Mouse (Mus musculus) mature B cell (primary cell): Measurements from ENCODE around the gene Agap2.
"Not testable (repeated sequence)": the region's sequence is repeated elsewhere in the genome, so short reads cannot be mapped to it uniquely, and the experiment has no call there.

ENCODE experiments used
- in situ Hi-C: fragments of 300-500 bp; cut with MboI; formaldehyde crosslinking; loops from 2 replicates; pipeline ENCODE4 v1.14.3; 2019

Gene Agap2

DNA sequence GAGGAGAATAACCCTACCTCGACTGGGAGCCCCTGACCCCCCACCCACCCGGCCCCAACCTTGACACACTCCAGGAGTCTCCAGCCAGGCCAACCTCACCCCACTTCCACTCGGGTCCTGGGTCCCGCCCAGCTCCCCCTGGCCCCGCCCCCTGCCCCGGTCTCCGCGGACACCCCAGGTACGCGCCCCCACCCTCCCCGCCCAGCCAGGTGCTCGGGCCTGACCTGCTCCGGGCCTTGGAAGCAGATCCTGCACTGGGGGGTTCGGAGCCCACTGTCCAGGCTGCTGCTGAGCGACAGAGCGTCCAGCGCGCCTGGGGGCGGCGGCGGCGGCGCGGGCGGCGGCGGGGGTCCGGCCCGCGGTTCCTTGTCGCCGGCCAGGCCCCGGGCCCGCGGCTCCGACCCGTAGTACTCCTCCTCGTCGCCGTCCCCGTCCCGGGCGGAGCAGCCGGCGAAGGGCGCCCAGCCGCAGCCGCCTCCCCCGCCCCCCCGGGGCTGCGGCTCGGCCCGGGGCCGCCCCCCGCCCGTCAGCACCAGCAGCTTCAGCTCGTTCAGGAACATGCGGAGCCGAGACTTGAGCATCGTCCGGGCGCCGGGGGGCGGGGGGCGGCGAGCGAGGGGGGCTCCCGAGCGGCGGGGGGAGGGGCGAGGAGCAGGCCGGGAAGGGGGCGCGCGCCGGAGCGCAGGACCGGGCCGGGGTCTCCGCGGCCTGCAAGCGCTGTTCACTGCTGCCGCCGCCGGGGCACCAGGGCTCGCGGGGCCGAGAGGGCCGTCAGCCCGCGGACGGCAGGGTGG is 15.7 kb upstream of the Agap2 start:
- in situ Hi-C loops: no loop called here

DNA sequence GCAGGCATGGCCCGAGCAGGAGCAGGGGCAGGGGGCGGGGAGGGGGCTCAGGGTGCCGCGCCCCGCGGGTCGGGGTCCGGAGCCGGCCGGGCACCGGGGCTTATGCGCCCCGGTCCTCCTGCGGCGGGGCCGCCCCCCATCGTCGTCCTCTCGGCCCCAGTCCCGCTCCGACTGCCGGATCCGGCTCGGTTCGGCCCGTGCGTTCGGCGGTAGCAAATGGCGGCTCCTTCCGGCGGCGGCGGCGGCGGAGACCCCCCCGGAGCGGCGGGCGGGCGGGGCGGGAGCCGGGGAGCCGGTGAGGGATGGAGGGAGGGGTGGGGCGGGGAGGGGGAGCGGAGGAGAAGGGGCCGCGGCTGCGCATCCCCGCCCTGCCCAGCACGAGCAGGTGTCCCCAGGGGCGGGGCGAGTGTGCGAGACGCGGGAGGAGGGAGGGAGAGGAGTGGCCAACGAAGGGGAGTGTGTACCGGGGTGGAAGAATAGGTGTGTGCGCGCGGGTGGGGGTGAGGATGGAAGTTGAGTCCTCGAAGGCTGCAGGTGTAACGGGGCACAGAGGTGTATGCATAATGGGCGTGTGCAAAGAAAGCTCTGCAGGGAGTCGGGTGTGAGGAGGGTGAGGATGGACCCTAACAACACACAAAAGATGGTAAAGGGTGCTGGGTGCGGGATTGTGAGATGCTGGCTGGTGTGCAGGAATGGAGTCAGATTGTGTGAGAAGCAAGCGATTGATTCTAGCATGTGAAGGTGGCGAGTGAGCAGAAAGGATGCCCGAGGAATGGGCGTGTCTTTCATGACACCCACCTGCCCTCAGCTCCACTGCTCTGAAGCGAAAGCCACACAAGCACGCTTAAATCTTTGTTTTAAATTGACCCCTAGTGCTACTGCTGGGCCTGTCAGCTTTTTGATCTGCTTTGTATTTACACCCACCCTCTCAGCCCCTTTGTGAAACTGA is 14.8 kb upstream of the Agap2 start, which contains the start of gene March9:
TSS of gene March9 (minus strand) at position 217 of the 949 bp plus-strand sequence.
- in situ Hi-C loops: no loop called here

DNA sequence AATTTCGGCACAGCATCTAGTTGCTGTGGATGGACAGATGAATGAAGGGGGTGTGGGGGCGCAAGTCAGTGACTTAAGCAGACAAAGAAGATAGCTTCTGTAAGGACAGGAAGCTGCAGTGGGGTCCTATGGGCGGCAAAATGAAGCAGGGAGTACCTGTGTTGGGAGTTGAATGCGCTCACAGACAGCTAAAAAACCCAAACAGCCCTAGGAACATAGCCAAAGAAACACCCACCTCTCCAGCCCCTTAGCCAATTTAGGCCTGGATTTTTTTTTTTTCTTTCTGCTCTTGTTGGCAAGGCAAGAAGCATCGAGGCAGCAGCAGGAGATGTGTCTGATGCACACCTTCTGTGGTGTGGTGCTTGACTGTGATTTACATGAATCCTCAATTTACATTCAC is 14.0 kb upstream of the Agap2 start:
- in situ Hi-C loops: no loop called here

DNA sequence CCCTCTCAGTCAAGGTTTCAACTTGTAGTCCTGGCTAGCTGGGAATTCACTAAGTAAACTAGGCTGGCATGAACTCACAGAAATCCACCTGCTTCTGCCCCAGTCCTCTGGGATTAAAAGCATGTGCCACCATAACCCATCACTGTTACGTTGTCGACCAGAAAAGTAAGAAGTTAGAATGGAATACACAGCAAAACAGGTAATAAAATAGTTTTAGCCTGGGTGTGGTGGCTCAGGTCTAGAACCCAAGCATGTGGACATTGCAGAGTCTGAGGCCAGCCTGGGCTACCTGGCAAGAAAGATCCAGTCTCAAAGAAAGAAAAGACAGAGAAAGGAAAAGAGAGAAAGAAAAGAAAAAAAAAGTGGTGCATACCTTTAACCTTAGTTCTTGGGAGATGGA is 13.6 kb upstream of the Agap2 start:
- in situ Hi-C loops: no loop called here

DNA sequence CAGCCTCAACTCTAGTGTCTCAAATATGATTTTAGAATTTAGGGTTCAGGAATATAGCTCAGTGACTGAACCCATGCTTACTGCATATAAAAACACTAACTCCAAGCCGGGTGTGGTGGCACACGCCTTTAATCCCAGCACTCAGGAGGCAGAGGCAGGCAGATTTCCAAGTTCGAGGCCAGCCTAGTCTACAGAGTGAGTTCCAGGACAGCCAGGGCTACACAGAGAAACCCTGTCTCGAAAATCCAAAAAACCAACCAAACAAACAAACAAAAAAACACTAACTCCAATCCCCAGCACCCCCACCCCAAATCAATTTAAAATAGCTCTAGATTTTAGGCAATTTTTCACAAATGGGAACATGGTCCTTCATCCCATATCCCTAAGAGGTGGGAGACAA is 13.0 kb upstream of the Agap2 start:
- in situ Hi-C loops: not testable (repeated sequence)

DNA sequence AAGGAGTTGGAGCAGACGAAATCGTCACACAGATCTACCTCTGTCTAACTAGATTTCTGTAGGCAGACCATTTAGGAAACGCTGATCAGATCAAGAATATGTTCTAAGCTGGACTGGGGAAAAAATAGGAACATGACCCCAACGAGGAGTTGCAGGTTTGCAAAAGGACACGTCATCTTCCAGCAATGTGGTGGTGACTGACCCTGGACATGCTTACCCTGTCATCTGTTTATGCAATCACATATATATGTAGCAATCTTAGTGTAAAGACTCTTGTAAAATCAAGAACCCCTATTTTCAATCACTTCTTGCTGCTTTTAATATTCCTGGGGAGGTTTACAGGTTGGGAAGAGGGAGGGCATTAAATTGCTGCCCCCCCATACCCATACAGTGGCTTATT is 12.6 kb upstream of the Agap2 start:
- in situ Hi-C loops: no loop called here

DNA sequence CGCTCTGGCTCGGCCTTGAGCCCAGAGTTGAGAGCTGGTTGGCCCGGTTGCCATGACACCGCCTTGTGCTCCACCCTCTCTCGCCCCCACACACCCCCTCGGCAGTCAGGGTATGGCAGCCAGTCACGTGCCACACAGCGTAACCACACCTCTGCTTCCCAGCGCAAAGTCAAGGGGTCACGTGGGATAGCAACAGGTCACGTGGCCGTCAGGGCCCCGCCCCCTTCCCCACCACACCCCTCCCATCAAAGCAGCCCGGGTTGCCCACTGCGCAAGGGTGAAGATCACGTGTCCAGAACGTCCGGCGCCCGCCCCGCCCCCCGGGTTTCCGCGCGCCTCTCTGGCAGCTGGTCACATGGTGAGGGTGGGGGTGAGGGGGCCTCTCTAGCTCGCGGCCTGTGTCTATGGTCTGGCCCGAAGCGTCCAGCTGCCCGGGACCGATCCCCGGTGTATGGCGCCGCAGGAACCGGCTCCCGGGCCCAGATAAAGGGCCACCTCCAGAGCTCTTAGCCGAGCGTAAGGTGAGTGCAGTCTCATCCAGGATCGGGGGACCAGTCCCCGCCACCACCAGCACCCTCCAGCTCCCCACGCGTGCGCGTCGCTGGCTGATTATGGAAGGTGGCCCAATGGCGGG is 11.7 kb upstream of the Agap2 start, which contains the start of gene Cdk4:
TSS of gene Cdk4 (plus strand) at position 296 of the 634 bp plus-strand sequence.
- in situ Hi-C loops: no loop called here

DNA sequence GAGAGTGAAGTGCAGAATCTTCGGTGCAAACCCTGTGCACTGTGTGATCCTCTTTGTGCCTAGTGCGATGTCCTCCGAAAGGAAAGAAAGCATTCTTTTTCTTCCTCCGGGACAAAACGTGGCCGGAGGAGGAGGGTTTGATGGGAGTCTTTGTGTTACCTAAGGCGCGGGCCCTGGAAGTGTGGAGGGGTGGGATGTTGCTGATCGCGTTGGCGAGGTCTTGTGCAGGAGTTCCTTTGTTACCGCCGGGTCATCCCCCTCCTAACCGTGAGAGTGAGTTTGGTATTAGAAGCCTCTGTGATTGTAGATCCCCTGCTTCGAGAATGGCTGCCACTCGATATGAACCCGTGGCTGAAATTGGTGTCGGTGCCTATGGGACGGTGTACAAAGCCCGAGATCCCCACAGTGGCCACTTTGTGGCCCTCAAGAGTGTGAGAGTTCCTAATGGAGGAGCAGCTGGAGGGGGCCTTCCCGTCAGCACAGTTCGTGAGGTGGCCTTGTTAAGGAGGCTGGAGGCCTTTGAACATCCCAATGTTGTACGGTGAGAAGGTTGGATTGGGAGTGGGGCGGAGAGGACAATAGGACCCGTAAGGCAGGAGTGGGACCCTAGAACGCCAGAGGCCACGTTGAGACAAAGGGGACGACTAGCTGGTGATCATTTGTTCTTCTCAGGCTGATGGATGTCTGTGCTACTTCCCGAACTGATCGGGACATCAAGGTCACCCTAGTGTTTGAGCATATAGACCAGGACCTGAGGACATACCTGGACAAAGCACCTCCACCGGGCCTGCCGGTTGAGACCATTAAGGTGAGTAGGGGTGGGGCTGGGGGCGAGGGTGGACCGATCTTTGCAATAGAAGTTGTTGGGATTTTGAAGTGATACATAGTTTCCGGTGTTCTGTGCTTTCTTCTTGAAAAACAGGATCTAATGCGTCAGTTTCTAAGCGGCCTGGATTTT is 10.9 kb upstream of the Agap2 start:
- in situ Hi-C loops: no loop called here

DNA sequence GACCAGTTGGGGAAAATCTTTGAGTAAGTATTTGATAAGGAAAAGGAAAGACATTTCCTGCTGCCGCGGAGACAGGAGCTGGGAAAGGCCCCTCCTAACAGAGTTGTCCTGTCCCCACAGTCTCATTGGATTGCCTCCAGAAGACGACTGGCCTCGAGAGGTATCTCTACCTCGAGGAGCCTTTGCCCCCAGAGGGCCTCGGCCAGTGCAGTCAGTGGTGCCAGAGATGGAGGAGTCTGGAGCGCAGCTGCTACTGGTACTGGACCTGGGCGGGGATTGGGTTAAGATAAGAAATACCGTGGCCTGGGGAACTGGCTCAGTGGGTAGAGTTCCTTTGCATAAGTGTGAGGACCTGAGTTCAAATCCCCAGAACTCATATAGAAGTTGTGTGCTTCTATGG is 9.1 kb upstream of the Agap2 start:
- in situ Hi-C loops: no loop called here

DNA sequence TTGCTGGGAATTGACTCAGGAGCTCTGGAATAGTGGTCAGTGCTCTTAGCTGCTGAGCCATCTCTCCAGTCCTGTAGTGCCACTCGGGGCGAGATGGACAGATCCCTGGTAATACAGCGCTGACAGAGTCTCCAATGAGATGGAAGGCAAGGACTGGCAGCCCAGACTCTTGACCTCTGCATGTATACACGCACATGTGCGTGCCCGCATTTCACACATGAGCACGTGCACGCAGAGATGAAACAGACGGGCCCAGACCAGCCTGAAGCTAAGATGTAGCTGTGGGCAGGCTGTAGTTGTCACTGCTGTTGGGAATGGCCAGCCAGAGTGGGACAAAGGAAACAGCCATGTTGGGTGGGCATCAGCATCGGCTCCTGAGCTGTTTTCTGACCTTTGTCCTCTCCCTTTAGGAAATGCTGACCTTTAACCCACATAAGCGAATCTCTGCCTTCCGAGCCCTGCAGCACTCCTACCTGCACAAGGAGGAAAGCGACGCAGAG is 8.5 kb upstream of the Agap2 start:
- in situ Hi-C loops: no loop called here

DNA sequence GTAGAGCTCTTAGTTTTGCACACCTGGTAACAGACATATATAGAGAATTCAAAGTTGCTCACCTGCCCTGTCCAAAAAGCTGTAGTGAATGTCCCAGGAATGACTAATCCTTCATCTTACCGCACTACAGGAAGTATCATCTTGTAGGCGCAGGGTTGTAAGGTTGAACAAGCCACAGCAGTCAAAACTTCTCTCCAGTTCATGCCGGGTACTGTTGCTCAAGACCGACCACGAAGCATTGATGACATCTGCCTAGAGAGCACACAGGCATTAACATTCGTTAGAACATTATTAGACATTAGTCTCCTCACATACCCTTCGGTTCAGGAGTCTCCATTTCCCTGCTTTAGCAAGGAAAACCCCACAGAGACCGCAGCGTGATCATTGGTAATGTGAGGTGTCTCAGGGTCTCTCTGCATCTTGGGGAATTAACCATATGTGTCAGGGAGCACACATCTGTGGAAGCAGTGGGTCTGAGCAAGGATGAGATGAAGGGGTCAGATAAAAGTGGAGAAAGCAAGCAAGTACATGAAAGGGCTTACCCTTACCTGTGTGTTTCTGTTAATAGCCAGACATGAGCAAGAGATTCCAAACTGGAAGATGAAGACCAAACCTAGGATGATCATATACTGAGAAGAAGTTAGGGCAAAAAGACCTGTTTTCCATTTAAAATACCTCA is 6.6 kb upstream of the Agap2 start:
- in situ Hi-C loops: no loop called here

DNA sequence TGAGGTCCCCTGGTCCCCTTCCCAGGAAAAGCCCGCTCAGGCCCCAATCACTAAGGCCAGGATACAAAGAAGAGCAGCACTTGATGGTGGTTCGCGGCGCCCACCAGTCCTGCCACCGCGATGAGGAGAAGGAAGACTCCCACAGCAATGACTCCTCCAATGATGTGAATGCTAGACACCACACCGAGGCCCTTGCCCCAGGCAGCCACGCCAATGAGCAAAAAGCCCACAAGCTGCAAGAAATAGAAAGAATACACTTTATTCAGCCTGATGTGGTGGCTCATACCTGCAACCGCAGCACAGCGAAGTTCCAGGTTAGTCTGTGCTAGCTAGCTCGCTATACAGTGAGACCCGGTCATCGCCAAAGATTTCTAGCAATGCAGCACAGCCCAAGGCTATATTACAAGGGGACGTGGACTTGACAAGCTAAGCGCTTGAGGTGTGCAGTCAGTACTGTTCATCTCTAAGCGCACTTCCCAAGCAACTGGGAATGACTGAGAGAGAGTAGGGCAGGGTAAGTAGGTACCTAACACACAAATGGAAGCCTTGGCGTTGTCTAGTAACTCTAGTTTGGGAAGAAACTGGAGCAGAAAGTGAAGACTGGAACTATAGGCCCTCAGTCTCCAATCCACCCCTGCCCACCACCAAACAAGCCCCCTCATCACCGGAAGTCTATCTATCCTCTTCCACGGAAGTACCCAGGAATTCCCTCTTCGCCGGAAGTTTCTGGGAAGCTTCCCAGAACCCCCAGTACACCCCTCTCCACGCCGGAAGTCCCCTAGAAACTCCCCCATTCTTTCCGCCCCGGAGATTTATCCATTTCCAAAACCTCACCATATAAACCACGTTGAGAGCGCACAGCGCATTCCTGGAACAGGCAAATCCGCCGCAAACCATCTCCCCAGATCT is 5.5 kb upstream of the Agap2 start:
- in situ Hi-C loops: no loop called here

DNA sequence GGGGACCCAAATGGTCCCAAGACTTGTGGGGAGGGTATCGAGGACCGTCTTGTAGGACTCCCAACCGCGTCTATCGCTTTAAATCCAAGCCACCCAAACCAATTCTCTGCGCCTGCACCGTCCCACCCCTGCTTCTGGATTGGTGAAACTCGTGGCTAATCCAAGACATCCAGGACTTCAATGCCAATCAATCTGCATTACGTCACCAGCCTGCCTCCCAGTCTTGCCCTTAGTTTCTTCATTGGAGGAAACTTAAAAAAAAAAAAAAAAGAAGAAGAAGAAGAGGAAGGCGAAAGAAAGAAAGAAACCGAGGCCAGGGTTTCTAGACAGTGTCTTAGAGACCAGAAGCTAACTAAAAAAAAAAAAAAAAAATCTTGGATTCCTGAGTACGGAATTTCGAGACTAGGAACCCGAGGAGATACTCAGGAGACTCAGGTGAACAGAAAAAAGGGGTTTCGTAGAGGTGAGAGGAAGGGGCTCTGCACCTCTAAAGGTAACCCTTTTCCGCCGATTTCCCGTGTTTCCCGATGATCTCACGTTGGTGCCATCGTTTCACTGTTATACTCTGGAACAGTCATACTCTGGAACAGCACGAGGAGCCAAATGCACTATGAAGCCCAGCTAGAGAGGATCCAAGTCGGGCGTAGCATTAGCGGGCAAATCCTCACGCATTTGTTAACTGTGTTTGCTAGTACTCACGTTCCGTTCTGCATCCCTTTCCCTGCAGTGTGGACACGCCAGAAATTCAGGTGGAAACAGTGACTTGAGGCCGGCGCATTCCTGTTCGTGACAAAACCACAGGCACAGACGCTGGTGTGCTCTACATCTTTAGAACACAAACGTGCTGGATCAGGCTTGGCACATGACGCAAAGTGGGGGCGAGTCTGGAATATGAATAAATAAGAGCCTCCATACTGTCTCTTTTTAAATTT is 4.6 kb upstream of the Agap2 start, which contains the start of gene Tspan31:
TSS of gene Tspan31 (minus strand) at position 75 of the 932 bp plus-strand sequence.
- in situ Hi-C loops: no loop called here

DNA sequence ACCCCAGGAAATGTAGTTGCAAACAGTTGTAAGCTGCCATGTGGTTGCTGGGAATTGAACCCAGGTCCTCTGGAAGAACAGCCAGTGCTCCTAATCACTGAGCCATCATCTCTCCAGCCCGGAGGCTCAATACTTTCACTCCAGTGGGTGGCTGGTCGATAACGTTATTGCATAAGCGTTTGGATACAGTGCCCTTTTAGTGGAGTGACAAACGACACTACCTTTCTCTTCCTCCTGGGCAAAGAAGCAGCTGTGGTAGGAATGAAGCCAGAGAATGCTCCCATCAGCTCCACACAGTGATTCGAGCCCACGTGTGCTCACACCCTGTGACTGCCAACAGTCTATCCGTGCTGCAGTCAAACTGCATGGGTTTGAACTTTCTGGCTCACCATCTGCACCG is 3.9 kb upstream of the Agap2 start:
- in situ Hi-C loops: no loop called here

DNA sequence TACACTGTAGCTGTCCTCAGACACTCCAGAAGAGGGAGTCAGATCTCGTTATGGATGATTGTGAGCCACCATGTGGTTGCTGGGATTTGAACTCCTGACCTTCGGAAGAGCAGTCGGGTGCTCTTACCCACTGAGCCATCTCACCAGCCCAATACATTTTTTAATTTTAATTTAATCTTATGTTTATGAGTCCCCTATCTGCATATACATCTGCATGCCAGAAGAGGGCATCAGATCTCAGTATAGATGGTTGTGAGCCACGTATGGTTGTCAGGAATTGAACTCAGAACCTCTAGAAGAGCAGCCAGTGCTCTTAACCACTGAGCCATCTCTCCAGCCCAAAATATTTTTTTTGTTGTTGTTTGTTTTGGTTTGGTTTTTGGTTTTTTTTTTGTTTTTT is 2.8 kb upstream of the Agap2 start:
- in situ Hi-C loops: not testable (repeated sequence)

DNA sequence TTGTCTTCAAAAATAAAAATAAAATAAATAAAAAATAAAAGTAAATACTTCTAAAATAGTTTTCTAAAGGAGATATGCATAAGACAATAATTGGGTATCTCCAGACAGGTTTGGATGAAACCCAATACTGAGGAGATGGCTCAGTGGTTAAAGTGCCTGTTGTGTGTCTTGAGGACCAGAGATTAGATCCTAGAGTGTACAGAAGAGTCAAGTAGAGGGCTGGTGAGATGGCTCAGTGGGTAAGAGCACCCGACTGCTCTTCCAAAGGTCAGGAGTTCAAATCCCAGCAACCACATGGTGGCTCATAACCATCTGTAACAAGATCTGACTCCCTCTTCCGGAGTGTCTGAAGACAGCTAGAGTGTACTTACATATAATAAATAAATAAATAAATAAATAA is 2.1 kb upstream of the Agap2 start:
- in situ Hi-C loops: not testable (repeated sequence)

DNA sequence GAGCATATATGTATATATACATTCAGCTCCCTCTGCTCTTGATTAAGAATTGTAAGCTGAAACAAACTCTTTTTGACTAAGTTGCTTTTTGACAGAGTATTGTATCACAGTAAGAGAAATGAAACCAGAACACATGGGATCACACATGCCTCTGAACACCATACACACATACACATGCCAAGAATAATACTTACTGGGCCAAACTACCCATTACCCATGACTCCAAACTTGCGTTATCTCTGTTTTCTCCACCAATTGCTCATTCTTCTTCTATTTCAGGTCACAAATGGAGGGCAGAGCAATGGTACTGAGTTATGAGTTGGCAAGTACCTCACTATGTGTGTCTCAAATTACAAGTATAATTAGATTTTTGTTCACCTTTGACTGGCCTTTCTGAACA is 1.1 kb upstream of the Agap2 start:
- in situ Hi-C loops: no loop called here

DNA sequence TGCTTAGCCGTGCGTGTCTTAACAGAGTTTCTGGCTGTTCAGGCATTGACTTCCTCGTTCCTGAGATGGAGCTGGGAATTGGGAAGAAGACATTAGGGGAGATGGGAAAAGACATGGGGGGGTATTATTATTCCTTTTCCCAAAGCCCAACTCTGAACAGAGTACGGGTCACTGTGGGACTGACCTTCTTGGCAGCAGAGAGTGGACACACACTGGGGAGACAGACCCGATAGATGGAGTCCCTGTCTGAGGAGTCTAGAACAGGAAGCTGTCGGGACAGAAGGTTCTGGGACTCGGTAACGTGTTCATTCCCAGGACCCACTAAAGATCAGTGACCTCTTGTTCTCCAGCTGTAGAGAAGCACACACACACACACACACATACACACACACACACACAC is 567 bp downstream of the Agap2 start:
- in situ Hi-C loops: no loop called here
